Mouse (Mus musculus) bone marrow macrophage, adult 2 months (primary cell): ENCODE data around the gene Ogfod3. TPM values are rescaled to one million over a fixed set of nuclear protein-coding genes. Genes with fewer than 3 reads are reported as not detected.

Experiments used
- H3K27ac ChIP-seq: 2 replicates; pipeline ENCODE4 v1.5.1; 2012; ENCODE audit warnings: low read depth, low read length; ENCODE audit not compliant: insufficient read depth
- H3K4me1 ChIP-seq: 2 replicates; pipeline ENCODE4 v1.6.1; 2012; ENCODE audit warnings: low read length; ENCODE audit not compliant: control insufficient read depth, insufficient read depth
- H3K4me3 ChIP-seq: 2 replicates; pipeline ENCODE4 v1.5.1; 2012; ENCODE audit warnings: mild to moderate bottlenecking, low read length, moderate library complexity; ENCODE audit not compliant: insufficient read depth
- CTCF ChIP-seq: IDR thresholded peaks from 2 replicates; pipeline ENCODE4 v1.5.1; 2012; ENCODE audit warnings: low read depth, mild to moderate bottlenecking, low read length, moderate library complexity
- POLR2A ChIP-seq: IDR thresholded peaks from 2 replicates; pipeline ENCODE4 v1.6.1; 2012; ENCODE audit warnings: mild to moderate bottlenecking, low read depth, low read length, borderline replicate concordance
- polyA plus RNA-seq: library from polyadenylated mRNA; stranded (reverse); fragments of >200 nt; gene quantifications from 2 replicates; pipeline ENCODE4 v1.2.4, GENCODE M21; 2012; ENCODE audit not compliant: missing spikeins, insufficient read depth, insufficient read length

Ogfod3 gene
- 12.7 and 17.1 TPM in 2 replicates for polyA plus RNA-seq

DNA sequence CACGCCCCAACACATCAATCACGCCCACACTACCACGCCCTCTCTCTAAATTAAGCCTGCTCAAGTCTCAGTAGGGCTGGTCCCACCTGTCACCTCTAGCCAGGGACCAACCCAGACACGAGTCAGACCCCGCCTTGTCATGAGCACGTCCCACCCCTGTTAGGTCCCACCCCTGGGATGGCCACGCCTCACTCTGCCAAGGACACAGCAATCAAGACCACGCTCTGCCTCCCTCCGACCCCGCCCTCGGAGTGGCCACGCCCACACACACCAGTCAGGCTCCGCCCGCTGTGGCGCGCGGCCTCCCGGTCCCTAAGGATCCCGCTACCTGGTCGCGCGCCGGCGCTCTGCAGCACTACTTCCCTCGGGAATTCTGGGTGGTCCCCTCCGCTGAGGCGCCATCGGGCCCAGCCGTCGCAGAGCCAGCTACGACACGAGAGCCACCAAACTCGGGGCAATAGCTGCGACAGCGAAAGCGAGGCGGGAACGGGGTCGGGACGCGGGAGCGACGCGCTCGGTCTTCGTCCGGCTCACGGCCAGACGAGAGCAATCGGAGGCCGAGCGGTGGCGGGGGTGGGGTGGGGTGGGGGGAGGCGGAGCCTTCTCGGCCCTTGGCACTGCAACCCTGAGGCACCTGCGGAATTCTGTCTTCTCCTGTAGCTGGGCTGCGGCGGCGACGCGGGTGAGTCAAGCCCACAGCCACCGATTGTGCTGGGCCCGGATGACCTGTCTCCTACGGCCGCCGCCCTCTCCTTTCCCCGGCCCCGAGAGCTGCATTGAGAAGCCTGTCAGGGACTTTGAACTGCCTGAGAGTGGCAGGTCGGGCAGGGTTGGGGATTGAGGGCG is at the start of gene Ogfod3, which contains the start of gene Hexdc:
TSS of gene Ogfod3 (minus strand) at position 551 of the 846 bp plus-strand sequence.
TSS of gene Hexdc (plus strand) at position 273 of the 846 bp plus-strand sequence.
- peaks cover 5% of the 10 kb centered on the region; the same call in 1 of the 2 replicates for H3K4me1 ChIP-seq
- peak within 1 kb of the TSS; percentile 94 for H3K4me3 ChIP-seq
- TF ChIP-seq CTCF: no peak
- no peak for TF ChIP-seq POLR2A
- no peak within 1 kb of the TSS; the same call in 1 of the 2 replicates for H3K27ac ChIP-seq

DNA sequence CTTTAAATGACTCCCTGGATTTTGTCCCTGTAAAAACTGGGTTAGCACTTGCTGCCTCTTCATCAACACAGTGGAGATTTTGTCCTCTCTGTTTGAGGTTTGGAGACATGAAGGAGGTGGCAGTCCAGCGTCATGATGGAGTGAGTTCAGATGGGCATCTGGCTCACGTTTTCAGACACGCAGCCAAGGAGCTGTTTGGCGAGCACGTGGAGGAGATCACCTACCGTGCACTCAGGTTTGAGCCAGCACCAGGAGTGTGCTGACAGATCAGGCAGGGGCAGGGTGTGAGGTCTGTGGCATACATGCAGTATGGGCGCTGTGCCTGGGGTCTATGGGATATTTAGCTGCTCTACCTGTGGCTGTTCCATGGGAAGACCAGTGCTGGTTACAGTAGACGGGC is 45.7 kb upstream of the Ogfod3 start:
- Histone ChIP-seq H3K4me1 (no peaks in the 10 kb centered on the region), H3K4me3 (no peak overlapping the region), H3K27ac (no peak overlapping the region)
- TF ChIP-seq POLR2A: no peak
- TF ChIP-seq CTCF: no peak

DNA sequence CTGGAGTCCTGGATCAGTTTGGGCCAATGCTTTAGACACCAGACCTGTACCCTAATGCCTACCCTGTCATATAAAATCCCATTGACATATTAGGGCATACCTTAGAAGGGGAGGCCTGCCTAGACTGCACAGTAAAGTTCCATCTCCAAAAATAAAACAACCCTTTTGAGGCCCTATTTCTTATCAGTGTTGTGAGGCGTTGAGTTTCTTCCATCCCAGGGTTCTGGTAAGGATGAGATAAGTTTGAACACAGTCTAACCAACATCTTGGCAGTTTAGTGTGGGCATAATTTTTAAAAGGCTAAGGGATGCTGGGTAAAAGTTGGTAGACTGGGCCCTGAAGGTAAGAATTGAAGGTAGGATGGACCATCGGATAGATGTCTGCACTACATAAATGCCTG is 35.2 kb upstream of the Ogfod3 start:
- peaks cover 21% of the 10 kb centered on the region for H3K4me1 ChIP-seq
- no peak overlapping the region for H3K27ac ChIP-seq
- TF ChIP-seq POLR2A (no peak), CTCF (no peak)
- no peak overlapping the region for H3K4me3 ChIP-seq

DNA sequence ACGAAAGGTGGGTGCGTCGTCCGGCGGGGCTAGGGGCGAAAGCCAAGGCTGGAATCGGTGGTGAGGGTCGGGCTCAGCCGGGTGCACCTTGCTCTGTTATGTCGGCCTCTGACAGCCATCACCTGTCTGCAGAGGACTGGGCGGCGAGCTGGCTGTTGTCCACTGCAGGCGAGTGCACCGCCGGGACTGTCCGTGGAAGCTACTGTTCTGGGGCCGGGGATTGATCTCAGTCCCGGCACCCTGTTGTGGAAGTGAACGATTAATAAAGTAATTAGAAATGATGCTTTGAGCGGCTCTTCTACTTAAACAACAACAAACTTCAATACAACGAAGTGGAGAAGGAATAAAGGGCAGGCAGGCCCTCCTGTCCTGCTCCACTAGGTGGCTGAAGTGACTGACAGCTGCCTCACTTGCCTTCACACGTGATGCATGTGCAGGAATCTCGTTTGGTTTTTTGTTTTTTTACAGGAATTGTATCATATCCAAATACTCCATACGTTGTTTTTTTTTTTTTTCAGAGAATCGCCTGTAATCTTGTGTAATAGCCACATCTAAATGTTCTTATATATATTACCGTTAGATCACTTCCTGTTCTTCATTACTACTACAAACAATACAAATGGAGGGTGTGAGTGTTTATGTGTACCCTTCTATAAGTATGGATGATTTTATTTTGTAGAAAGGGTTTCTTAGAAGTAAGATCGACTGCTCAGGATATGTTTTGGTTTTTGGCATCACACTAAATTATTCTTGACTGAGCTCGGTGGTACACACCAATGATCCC is 33.0 kb upstream of the Ogfod3 start:
- Histone ChIP-seq H3K27ac (peak overlapping the region; percentile 71), H3K4me3 (peak overlapping the region; percentile 93), H3K4me1 (peaks cover 32% of the 10 kb centered on the region)
- no peak for TF ChIP-seq POLR2A
- no peak for TF ChIP-seq CTCF

DNA sequence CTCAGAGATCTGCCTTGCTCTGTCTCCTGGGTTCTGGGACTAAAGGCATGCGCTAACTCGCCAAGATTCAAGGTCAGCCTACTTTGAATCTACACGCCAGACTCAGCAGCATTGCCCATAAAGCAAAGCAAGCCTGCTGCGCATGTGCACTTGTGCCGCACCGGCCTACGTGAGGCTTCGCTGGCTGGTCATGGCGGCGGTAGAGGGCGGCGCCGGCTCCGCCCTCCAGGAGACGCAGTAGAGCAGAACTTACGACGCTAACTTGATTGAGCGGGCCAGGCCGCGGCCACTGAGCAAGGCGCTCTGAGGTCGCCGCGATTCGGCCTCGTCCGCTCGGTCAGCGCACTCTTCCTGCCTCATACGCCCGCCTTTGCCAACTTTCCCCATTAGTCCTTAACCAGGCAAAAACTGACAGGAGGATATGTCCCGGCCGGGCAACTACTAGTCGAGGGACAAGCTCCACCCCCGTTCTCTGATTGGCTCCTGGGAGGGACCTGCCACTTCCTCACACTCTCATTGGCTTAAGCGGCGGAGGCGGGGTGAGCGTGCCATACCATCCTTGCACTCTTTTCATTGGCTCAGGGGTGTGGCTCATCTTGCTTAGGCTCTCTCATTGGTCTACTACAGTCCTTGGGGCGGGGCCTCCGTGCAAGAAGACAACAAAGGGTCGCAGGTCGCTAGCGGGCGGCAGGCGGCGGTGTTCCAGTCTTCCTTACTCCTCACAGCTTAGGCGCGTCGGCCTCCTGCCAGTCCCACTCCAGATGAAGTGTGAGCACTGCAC is 32.2 kb upstream of the Ogfod3 start, which contains the start of gene Narf:
TSS of gene Narf (plus strand) at position 690 of the 781 bp plus-strand sequence.
- no peak for TF ChIP-seq CTCF
- TF ChIP-seq POLR2A: peak; percentile 87; the same call in 1 of the 2 replicates
- Histone ChIP-seq H3K4me1 (peaks cover 25% of the 10 kb centered on the region), H3K27ac (peak within 1 kb of the TSS; percentile 85), H3K4me3 (peak within 1 kb of the TSS; percentile 93)

DNA sequence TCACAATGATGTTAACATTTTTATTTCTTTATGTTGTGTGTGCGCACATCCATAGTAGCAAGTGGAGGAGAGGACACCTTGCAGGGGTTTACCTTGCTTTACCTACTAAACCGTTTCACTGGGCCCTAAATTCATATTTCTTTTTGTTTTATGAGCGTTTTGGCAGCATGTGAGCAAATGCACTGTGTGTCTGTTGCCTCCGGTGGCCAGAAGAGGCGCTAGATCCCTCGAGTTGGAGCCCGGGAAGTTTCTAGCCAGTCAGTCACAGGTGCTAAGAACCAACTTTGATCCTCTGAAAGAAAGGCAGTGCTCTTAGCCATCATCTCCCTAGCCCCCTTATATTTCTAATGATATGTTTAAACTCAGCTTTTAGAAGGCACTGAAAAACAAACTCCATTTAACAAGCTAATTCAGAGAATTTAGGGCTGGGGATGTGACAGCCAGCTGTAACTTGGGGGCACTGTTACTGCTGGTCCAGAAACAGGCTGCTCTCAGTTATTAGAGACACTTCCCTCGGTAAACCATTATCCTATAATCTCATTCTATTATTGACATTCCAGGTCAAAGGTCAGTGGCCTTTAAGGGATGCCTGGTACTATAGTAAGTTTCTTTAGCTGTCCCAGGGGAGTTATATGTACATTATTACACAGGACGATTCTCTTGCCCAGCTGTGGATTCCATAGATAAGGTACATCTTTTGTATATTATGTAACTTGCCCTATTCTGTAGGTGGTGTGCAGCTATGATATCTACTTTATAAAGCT is 31.1 kb upstream of the Ogfod3 start:
- TF ChIP-seq POLR2A: no peak
- TF ChIP-seq CTCF: no peak
- Histone ChIP-seq H3K4me3 (no peak overlapping the region; the same call in 1 of the 2 replicates), H3K4me1 (peaks cover 25% of the 10 kb centered on the region), H3K27ac (peak overlapping the region; percentile 85; the same call in 1 of the 2 replicates)

DNA sequence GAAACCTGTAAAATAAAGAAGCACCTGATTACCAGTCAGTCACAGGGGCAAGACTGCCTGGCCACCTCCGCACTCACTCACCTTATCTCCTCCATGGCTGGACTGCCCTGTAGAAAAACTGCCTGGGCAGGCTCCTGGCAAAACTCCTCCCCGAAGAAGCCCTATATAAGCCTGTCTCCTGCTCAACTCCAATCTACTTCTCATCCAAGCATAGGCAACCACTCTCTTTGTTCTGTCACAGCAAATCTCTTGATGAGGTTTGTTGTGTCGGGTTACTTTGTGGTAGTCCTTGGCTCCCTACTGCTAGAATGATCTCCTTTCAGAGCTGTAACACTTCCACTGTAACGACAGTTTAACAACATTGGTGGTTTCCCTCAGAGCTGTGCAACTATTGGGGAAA is 28.2 kb upstream of the Ogfod3 start:
- peaks cover 31% of the 10 kb centered on the region for H3K4me1 ChIP-seq

DNA sequence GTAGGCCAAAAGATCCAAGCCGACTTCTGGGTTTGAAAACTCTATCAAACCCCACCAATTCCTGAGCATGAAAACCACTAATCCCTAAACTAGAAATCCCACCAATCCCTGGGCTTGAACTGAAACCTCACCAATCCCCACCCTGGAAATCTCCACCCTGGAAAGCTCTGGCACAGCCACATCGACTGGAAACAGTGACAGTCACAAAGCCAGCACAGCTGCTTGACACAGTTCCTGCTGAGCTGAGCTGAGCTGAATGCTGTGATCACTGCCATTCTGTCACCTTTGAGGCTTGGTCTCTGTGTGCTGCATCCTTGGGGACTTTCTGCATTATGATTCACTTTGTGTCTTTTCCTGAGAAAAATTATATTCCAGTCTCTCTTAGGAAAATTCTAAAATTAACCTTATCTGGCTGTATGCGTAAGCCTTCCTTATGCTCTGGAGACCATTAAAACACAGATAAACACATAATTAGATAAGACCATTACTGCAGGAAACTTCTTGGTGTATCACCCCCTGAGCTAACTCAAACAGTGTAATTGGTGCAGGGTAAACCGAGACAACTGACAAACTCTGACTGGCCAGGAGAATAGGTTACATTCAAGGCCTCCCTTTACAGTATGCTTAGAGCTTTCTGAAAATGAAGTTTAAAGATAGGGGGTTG is 27.2 kb upstream of the Ogfod3 start:
- H3K4me3 ChIP-seq: no peak overlapping the region
- no peak overlapping the region for H3K27ac ChIP-seq
- TF ChIP-seq POLR2A (no peak), CTCF (no peak)
- H3K4me1 ChIP-seq: peaks cover 38% of the 10 kb centered on the region

More for the DNA sequence above, 28.2 kb upstream of the Ogfod3 start:
- TF ChIP-seq POLR2A (no peak), CTCF (no peak)
- Histone ChIP-seq H3K27ac (no peak overlapping the region), H3K4me3 (no peak overlapping the region)
